Mouse (Mus musculus) heart, postnatal 14 days (tissue): ENCODE results near the gene Tmem209. TPM values are rescaled to one million over a fixed set of nuclear protein-coding genes. Genes with fewer than 3 reads are reported as not detected.

ENCODE experiments used
- DNase-seq, 2 experiments: peaks; one replicate each; pipeline ENCODE4 v3.0.0; 2021 to 2022
- intact Hi-C: fragments of 180-260 bp; cut with DNase I; formaldehyde crosslinking; loops from one replicate; pipeline ENCODE4 v1.15.1; 2025
- total RNA-seq, 2 experiments: library from RNA; stranded (reverse); gene quantifications; 2 replicates each; pipeline ENCODE4 v1.2.3; 2021

Tmem209 gene
- total RNA-seq, 2 experiments from 2014 or later: 6.9 to 7.6 TPM

DNA sequence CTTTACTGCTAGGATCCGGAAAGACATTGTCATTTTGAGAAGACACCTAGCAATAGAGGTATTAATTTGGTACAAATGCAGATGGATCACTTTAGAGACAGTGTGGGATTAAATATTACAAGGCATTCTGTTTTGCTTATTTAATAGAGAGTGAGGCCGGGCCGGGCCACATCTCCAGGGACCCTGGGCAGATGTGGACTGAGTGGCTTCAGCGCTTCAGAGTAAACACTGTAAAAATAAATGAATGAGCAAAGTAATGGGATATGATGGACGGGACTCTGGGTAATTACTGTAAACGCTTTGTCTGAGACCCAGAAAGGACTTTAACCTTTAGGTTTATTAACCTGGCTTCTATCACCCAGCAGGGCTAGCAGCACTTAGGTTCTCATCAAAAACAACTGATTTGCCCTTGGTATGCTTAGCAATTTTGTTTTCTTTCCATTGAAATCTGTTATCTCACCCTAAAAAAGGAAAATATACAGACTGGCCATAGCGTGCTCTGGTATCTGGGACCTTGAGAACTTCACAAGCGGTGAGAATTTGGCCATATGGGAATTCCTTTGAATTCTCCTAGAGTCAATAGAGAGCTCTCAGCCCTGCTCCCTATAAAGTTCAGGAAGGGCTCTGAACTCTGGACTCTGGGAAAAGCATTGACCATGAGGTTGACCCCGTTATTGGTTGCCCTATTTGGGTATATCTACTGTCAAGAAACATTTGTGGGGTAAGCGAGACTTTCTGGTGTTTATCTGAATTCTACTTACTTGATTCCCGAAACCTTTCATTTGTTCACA, 31.6 kb upstream of the Tmem209 start, which contains the start of gene Cpa2:
TSS of gene Cpa2 (plus strand) at position 574 of the 791 bp plus-strand sequence.
- DNase-seq: no peak

DNA sequence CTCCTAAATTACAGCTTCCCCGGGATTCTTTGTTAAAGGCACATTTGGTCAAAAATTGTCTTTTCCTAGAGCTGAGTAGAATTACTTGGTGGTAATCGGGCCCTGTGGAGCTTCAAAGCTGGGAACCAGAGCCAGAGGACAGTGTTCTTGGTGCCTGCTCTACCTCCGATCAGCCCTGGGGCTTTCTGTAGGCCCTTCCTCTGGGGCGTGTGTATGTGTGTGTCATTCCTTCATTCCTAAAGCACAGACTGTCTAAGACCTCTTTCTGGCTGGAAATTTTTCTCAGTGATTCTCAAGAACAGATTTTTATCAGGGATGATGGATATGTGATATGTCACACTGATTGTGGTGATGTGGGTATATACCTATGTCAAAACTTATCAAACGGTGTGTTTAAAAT, 29.2 kb upstream of the Tmem209 start:
- no peak for DNase-seq
- intact Hi-C loops: loop anchor here (10.0 kb wide), 2 partner anchors 386 to 446 kb away; no protein-coding TSS in a partner anchor

More for the DNA sequence above, 31.6 kb upstream of the Tmem209 start, which contains the start of gene Cpa2:
- intact Hi-C loops: no loop called here

DNA sequence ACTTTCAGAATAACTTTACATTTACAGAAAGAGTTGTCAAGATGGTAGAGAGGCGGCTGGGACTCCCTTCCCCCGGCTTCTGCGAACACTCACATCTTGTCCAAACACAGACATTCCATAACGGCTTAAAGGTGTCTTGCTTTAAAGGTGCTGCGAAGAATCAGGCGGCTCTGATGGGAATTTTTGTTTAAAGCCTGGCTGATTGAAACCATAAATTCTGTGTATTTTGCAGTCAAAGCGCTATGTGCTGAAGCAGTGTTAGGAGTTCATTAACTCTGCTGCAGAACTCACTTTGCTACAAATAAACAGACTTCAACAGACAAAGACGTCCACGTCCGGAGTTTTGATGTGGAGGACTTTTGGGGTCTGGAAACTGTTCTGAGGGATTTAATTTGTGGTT, 28.7 kb upstream of the Tmem209 start:
- intact Hi-C loops: loop anchor here (10.0 kb wide), 2 partner anchors 387 to 447 kb away; no protein-coding TSS in a partner anchor

DNA sequence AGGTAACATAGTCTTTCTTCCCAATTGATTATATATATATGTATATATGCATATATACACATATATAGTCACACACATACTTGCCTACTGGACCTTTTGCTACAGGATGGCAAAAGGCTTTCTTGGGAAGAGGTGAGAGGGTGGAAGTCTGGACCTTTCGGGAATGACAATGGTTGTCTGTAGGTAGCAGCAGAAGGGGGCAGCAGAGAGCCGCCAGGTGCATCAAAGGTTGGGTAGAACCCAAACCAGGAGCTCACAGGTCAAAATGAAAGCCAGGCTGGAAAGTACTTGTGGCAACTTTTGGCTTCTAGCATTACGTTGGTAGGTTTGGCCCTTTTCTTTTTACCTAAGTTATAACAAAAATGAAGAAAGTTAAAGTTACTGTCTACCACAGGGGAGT, 25.8 kb upstream of the Tmem209 start:
- intact Hi-C loops: loop anchor here (10.0 kb wide), 2 partner anchors 389 to 449 kb away; no protein-coding TSS in a partner anchor
- peak; percentile 55 to 69 for DNase-seq

More for the DNA sequence above, 28.7 kb upstream of the Tmem209 start:
- DNase-seq: no peak

DNA sequence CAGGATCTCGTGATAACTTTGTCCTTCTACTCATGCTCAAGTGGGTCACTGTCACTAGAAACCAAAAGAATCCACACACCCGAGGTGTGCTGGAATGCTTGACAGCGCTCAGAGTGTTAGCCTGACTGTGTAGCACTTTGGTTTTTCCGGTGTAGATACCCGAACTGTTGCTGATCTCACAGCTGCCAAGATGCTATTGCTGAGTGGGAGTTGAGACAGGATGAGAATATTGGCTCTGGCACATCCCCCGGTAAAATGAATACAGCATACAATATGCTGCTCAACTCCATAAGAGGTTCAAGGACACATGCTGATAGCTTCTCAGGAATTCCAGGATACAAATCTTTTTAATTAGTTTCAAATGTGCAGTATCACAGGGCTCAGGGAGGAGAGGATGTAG, 19.2 kb upstream of the Tmem209 start:
- peak in 1 of 2 experiments; percentile 8 for DNase-seq
- intact Hi-C loops: no loop called here

DNA sequence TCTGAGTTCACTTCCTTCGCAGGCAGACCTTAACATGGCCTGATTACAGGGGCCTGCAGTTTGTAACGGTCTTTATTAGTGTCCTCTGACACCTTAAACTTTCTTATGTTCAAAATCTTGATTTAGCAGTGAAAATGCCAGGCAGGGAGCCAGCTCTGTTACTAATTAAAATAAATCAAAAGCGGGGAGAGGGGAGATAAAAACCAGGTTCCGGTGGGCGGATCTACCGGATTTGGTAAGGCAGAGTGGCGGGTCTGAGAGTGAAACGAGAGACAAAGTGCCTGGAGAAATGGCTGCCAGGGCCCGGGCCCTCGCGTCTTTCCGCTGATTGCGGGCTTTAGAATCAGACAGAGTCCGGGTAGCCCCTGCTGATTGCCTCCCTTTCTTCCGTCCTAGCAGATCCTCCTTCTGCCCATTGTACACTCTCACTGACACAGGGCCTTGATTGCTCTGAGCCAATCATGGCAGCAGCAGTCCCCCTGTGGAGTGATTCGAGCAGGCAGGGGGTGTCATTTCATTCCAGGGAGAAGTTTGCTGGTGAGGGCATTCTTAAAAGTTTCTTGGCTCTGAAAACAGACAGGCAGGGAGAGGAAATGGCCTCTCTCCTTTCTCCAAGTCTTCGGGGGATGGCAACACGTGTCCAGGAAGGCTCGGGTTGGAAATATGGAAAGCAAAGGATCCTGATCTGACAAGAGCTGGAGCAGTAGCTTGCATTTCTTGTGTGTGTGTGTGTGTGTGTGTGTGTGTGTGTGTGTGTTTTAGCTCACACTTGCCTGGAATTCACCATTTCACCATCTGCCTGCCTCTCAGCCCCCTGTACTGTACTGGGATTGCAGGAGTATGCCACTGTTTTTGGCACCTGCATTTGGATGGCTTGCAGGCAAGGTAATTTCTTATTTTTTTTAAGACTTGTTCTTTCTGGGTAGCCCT, 17.3 kb upstream of the Tmem209 start:
- peak in 1 of 2 experiments; percentile 30 for DNase-seq
- intact Hi-C loops: no loop called here

DNA sequence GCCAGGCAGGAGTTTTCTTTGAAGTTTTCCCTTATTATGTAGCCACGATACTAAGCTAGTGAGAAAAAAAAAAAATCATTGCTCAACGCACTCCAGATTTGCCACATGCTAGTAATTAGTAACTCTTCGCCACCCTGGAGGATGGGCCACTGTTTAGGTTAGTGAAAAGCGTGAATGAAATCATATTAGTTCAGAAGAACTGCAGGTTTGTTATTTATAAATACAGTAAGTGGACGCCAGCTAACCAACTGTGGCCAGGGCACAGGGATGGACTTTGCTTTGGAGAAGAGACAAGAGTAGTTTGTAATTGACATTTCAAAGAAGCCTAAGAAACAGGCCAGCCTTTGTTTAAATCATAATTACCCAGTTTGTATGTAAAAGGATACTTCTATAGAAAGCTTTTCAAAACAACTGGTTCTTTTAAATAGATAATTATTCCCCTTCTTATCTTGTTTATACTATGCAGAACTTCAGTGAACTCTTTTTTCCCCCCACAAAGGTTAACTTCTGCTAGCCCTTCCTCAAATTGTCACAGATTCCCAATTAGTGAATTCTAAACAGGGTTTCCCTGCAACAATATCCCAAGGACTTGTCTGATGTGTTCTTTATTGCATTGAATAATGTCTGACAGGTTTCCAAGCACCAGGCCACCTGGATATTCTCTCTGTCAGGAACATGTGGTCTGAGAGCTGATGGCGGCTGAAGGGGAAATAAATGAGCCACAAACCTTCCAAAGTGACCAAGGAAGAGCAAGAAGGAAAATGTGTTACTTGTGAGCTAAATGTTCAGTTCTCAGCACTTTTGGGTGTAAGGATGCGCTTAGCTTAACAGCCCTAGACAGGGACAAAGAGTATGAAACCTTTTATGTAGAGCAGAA, 16.1 kb upstream of the Tmem209 start:
- intact Hi-C loops: no loop called here

DNA sequence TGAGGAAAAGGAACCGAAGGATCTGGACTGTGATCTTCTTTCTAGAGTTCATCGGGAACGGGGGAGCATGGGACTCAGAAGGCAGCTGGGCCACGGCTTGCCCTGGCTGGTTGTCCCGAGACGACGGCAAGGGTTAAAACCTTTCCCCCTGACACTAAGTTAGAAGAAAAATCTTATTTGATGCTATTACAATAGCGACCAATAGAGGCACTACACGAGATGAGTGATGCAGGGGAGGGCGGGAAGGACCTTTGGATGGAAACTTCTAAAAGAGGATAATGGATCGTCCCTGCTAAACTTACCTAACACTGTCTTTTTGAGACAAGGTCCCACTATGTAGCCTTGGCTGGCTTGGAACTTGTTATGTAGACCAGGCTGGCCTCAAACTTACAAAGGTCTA, 10.8 kb upstream of the Tmem209 start:
- DNase-seq: no peak
- intact Hi-C loops: no loop called here

More for the DNA sequence above, 16.1 kb upstream of the Tmem209 start:
- no peak for DNase-seq

DNA sequence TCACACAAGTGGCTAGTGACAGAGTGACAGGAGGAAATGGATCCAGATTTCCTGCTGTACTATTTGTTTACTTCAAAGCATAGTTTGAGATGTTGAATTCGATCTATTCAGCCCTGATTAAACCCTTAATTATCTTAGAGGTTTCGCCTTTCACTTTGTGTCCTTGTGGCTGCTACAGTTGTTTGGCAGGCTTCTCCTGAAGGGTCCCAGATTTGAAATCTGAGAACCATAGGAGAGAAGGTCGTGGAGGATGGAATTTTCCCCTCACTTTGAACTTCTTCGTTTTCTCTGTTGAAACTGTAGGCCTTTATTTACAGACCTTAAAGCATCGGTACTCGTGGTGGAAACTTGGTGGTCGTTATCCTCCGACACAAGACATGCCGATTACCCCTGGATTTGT, 4.7 kb upstream of the Tmem209 start:
- intact Hi-C loops: no loop called here
- DNase-seq: no peak

DNA sequence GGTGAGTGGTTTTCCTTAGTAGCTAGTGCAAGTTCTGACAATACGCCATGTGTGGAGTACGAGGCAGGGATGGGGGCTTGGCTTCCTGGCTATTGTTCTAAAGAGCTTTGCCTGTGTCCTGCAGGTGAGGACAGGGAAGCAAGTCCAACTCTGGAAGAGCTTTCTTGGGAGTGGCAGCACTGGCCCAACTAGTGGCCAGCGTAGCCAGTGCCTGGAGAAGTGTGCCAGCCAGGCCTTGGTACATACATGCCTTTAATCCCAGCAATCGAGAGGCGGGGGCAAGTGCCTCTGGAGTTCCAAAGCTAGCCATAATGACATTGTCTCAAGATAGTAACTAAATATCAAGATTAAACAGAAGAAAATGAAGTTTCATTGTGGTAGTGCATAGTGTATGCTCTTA, 708 bp upstream of the Tmem209 start:
- peak in 1 of 2 experiments; percentile 15 for DNase-seq

DNA sequence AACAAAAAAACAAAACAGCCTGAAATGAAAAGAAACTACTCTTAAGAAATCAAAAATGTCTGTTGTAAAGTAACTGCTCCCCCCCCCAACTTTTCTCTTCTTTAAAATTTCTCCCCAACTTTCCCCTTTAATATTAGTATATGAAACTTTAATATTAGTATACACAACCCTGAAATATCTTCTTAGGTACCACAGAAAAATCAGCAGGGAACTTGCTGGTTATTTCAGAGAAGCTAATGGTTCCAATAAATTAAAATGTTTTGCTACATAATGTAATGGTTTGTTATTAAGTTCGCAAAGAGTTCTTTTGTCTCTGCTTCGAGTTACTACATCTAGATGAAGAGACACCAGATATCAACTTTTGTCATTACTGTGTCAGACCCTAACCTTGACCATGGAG, 759 bp downstream of the Tmem209 start:
- intact Hi-C loops: no loop called here
- no peak for DNase-seq

More for the DNA sequence above, 708 bp upstream of the Tmem209 start:
- intact Hi-C loops: no loop called here

DNA sequence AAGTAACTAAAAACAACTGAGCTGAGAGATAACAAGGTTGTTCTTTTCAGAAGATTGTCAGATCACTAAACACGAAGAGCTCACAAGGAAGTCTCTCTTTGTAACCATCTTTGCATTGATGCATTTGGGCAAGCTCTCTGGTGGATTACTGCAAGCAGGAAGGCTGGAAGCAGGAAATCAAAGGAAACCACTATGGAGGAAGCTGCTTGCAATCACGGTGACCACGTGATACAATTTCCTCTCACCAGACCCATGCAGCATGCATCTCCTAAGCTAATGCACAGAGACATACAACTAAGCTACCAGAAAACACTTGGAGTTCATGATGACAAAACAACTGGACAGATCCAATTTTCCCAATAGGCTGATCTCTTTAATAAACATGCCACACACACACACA, 10.5 kb downstream of the Tmem209 start:
- DNase-seq: no peak
- intact Hi-C loops: no loop called here

DNA sequence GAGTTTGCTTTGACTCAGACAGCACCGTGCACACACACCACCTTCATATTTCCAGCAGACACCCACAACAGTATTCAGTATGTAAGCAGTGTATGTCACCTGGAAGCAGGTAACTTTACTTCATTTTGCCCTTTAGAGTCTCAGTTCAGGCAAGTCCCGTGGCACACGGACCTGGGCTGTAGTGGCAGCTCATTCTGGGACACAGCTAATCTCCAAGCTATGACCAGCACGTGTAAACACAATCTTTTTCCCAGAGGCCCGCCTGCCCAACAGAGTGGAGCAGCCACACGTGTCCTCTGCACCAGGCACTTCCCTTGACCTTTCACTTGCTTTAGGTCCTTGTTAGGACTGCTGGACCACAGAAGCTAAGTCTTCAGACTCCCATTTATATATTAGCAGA, 23.1 kb downstream of the Tmem209 start:
- intact Hi-C loops: no loop called here
- DNase-seq: no peak

DNA sequence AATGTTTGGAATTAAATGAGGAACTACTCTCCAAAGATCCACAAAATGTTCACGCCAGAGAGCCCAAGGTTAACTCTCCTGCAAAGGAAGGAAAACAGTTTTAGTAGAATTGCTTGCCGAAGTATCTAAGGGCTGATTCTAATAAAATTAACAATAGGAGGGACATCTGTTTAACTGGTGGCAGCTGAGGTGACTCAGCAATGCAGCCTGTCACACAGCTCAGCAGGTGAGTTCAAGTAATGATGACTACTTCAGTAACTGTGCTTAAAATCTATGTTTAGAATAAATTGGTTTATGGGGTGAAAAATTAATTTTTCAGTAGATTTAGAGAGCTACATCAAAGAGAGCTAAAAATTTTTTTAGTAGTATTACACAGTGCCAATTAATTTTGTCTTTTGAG, 26.7 kb downstream of the Tmem209 start:
- DNase-seq: no peak
- intact Hi-C loops: no loop called here

DNA sequence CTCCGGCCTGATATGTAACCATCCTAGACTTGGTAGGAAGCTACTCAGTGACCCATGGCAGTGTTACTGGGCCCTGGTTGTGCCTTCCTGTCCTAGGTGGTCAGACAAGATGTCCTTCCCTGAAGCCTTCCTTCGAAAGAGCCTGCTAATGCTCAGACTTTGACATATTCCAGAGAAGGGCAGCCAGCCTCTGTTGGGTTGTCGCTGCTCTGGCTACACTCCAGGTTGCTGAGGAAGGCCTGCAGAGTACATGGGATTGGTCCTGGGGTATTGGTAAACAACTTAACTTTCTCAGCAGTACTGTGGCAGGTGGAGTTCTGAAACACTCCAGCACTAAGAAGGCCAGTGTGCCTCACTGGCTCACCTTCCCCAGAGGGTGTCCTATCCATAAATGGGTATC, 30.2 kb downstream of the Tmem209 start:
- DNase-seq: no peak
- intact Hi-C loops: no loop called here

DNA sequence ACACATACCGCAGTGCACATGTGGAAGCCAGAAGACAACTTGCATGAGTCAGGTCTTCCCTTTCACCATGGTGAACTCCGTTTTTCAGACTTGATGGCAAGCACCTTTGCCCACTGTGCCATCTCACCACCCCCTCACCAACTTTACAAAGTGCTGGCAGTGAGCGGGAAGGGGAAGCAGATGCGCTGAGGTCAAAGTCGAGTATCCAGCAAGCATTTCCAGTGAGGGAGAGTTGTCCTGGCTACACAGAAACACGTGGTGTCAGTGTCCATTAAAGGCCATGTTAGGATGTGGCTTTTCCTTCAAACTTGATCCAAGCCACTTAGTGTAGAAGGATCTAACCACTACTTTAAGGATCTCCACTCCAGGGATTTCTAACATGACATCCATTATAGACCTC, 31.8 kb downstream of the Tmem209 start:
- intact Hi-C loops: no loop called here
- no peak for DNase-seq

DNA sequence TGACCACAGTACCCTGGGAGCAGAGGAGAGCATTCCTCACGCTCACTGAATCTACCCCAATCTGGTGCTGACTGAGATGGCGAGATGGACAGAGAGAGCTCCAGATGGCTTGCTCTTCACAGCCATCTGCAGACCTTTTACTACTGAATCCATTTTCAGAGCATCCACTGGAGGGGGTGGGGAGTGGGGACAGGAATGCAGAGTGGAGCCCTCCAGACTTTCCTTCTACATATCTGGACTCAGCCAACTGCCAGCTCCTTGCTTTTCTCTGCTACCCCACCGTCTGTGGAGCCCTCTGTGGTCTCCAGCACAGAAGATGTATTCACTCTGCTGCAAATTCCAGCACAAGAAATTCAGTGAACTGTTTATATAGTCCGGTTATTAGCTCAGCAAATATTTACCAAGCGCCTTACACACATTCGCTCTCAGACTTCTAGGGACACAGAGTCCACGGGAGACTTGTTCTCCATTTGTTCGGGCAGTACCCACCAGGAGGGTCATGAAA, 32.3 kb downstream of the Tmem209 start:
- DNase-seq: no peak
- intact Hi-C loops: no loop called here

DNA sequence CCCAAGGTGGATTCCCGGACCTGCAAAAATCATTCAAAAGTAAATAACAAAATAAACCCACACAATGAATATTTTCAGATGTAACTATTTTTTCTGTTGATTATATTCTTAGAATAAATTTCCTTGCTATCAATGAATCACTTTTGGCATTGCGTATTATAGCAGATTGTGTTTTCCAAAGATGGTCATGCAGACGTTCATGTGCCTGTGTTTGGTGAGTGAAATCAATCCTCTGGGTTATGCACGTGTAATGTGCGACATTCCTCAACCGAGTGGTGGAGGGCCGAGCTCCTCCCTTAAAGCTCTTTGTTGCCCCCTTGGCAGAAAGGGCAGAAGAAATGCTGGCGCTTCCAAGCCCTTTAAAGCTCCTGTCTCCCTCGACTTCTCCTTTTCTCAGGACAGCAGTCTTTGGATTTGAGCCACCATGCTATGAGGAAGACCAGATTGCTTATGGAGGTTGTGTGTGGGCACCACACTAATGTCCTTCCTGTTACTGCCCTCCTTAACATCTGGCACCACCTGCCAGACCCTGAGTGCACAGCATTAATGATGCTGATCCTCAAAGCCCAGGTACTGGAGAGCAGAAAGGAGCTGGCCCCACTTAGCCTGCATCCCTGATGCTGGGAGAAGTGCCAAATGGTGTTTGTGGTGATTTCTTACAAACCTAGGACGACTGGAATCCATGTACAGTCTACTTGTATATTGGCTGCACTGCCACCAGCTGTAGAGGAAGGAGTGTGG, 33.4 kb downstream of the Tmem209 start:
- intact Hi-C loops: no loop called here
- no peak for DNase-seq

DNA sequence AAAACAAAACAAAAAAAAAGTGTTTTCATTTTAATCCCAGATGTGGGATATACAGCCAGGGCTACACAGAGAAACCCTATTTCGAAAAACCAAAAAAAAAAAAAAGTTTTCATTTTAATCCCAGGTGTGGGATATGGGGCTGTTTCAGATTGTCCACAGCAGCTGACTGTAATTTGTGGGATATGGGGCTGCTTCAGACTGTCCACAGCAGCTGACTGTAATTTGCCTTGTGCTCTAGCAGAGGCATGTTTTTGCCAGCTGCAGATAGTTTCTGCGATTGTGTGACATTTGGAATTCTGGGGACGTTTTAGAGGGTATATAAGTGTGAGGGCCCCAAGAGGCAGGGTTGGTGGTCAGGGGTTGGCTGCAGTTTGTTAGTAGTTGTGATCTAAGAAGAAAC, 37.9 kb downstream of the Tmem209 start:
- DNase-seq: no peak
- intact Hi-C loops: no loop called here
